Mouse (Mus musculus): ENCODE results near the gene Tmem135.

- TF ChIP-seq CTCF (IDR thresholded peaks at IDR 0.05; ENCODE audit: low read depth, low read length), result no peak
- TF ChIP-seq TAL1 (conservative IDR thresholded peaks at IDR 0.05; ENCODE audit: low read depth, low read length), result no peak
- TF ChIP-seq POLR2AphosphoS5 (IDR thresholded peaks at IDR 0.05; ENCODE audit: insufficient replicate concordance, low read depth, low read length), result no peak
- TF ChIP-seq GATA1 (IDR thresholded peaks at IDR 0.05; ENCODE audit: borderline replicate concordance, low read length), result no peak
- no peak for TF ChIP-seq GATA2 (IDR thresholded peaks at IDR 0.05; ENCODE audit: borderline replicate concordance, low read depth, low read length)
Observed at GRCm38 (mm10) chr7:89193459-89193858, 210.6 kb downstream of the Tmem135 start.

Data from G1E (cell line).